Mouse (Mus musculus) megakaryocyte, adult 5-6 weeks (primary cell): ENCODE results near the gene Actl6a. TPM values are rescaled to one million over a fixed set of nuclear protein-coding genes. Genes with fewer than 3 reads are reported as not detected.
"Not testable (repeated sequence)": the region's sequence is repeated elsewhere in the genome, so short reads cannot be mapped to it uniquely, and the experiment has no call there.

ENCODE experiments used
- ATAC-seq: 2 replicates; pipeline ENCODE4 v1.8.0; 2016; ENCODE audit warnings: mild to moderate bottlenecking, inconsistent platforms; ENCODE audit not compliant: poor library complexity, severe bottlenecking
- total RNA-seq, 2 experiments: library from RNA; stranded (forward) in 1 of 2; stranded (reverse) in 1 of 2; fragments of 153-499, 151-499 nt in 1 of 2; fragments of 221-1000, 200-1000 nt in 1 of 2; gene quantifications; 2 replicates each; pipeline versions ENCODE4 v1.2.3 to v1.2.4; 2015 to 2017

Gene Actl6a
- total RNA-seq, 2 experiments from 2014 or later: 45.4 to 92.8 TPM

DNA sequence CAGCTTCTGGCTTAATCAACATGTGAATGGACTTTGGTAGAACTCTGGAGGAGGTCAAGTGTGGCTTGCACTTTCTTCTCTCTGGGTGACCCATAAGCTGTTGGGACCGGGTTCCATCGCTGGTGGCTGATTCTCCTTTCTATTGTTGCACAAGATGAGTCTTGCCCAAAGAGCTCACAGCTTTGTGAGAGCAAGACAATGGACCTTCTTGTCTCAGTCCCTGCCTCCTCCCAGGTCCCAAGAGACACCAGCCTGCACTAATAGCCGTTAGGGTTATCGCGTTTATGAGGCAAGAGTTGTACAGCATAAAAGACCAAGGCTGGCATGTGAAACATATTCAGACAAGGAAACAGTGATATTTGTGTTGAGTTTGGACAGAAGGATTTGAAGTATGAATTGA lies 11.9 kb upstream of the Actl6a start:
- no peak for ATAC-seq

- ATAC-seq: no peak
Measured at GRCm38 (mm10) chr3:32694737-32695582, 11.1 kb upstream of the Actl6a start.

DNA sequence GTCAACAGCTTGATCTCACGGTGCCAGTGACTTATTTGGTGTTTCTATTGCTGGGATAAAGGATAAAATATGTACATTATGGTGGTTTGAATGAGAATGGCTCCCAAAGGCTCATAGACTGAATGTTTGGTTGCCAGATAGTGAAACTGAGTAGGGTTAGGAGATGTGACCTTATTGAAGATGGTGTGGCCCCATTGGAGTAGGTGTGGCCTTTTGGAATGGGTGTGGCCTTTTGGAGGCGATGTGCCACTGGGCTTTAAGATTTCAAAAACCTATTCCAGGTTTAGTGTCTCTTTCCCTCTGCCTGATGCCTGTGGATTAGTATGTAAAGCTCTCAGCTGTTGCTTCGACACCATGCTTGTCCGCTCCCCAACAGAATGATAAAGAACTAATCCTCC lies 10.5 kb upstream of the Actl6a start:
- ATAC-seq: no peak

GRCm38 (mm10) chr3:32698228-32698863 lies 7.8 kb upstream of the Actl6a start:
- peak; percentile 91 for ATAC-seq

GRCm38 (mm10) chr3:32704021-32704420 lies 2.1 kb upstream of the Actl6a start:
- not testable (repeated sequence) for ATAC-seq

DNA sequence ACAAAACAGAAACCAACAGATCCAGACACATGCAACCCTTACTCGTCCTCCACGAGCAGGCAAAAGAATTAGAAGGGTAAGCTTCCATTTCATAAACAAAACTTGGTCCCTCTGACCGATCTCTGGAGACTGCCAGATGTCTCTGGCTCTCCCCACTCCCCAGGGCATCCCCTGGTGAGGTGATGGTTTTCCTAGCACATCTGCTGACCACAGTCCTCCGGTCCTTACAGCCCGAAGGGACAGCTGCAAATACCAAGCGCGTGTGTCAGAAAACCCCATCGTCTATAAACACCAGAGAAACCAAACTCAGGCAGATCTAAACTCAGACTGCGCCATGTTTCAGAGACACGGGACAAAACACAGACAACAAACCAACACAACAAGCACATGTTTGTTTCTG lies 1.5 kb upstream of the Actl6a start:
- ATAC-seq: not testable (repeated sequence)

GRCm38 (mm10) chr3:32708052-32708367 lies 1.9 kb downstream of the Actl6a start:
- ATAC-seq: no peak

DNA sequence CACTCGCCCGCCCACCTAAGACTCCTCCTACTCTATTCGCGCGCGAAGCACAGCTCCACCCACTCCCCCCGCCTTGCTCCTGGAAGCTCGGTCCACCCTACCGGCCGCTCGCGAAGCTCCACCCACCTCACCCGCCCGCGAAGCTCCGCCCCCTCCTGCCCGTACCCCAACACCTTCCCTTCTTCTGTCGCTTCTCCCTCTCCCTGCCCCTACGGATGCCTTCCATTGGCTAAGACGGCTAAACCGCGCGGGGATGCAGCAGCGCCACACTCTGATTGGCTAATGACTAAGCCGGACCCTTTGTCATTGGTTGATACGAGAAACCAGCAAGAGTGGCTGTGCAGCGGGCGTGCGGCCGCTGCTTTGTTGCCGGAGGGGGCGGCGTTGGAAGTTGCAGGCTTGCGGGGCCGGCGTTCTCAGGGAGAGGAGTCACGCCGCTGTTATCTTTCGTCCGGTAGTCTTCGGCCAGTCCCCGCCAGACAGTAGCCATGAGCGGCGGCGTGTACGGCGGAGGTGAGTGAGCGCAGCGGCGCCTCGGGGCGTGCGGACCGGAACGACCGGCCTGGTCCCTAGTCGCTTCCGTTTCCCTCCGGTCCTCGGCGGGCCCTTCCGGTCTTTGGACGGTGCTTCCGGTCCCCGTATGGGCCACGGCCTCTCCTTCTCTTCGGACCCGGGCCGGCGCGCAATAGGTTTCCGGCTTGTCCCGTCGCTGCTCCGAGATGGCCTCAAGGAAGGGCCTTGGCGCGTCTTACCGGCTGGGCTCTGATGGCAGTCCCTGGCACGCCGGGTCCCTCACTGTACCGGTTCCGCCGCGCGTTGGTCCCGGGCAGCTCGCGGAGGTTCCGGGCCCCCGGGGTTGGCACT lies 2.5 kb downstream of the Actl6a start:
- peak; percentile 95 for ATAC-seq

DNA sequence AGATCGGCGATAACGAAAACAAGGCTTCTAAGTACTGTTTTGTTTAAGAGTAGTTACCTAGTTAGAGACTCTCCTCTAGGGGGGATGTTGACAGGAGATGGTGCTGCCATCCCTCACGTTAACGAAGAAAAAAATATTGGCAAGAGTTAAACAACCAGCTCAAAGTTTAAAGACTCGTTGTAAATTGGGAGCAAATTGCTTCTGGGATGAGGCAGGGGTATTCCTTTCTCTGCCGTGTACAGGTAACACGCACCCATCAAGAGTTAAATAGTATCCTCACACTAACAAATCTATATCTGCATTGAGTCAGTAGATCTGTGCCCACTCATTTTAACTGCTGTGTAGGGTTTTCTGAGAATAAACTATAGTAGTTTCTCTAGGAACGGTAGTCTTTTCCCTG lies 3.3 kb downstream of the Actl6a start:
- no peak for ATAC-seq

GRCm38 (mm10) chr3:32713711-32714110 lies 7.6 kb downstream of the Actl6a start:
- no peak for ATAC-seq

GRCm38 (mm10) chr3:32717403-32717802 lies 11.3 kb downstream of the Actl6a start:
- ATAC-seq: not testable (repeated sequence)

DNA sequence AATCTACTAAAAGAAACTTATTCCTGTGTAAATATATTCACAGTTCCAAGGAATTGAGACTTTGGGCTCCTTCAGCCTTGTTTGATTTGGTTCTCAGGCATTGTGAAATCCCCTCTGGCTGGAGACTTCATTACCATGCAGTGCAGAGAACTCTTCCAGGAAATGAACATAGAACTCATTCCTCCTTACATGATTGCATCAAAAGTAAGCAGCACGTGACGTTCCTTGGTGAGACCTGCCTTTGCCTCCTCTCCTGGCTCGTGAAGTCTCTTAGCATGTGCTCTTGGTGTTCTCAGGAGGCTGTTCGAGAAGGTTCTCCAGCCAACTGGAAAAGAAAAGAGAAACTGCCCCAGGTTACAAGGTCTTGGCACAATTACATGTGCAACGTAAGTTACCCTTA lies 12.2 kb downstream of the Actl6a start:
- no peak for ATAC-seq

GRCm38 (mm10) chr3:32724191-32724590 lies 18.1 kb downstream of the Actl6a start:
- no peak for ATAC-seq

GRCm38 (mm10) chr3:32725951-32726350 lies 19.9 kb downstream of the Actl6a start:
- ATAC-seq: no peak

DNA sequence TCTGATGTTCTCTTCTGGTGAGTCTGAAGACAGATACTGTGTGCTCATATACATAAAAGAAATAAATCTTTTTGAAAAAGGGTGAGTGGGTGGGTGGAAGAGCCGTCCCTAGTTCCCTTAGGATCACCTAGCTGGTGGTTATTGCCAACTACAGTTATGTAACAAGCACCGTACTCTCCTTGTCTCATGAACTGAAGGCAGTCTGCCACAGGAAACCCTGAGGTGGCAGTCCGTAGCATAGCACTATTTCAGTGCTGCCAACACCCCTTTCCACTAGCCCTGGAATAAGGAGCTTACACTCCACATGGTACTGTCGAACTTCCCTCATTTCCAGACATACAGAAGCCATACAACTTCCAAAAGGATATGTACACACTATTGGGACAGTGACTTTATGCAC lies 21.8 kb downstream of the Actl6a start:
- no peak for ATAC-seq

GRCm38 (mm10) chr3:32736244-32737171 lies 30.4 kb downstream of the Actl6a start, which contains the start of gene Ndufb5:
Ndufb5 (plus strand) TSS chr3:32736990.
- peak; percentile 96 for ATAC-seq

DNA sequence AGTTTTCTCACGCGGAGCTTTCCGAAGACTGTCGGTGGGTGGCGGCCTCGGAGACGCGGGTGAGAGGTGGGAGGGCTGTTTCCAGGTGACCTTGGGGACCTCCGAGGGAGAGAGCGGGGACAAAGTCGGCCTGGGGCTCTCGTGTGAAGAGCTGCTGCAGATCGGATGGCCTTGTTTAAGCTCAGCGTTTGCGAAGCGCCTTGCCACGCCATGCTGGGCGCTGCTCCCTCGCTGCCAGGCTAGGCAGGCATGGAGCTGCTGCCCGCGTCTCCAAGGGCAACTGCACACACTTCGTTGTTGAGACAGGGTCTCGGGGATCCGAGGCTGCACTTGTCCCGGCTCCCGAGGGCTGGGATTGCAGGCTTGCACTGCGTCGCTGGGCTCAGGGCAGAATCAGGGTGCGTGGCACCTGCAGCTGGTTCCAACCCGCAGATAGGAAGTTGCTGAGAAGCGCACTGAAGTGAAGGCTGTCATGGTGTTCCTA lies 31.1 kb downstream of the Actl6a start, which contains the start of gene Mrpl47:
Gene Mrpl47, minus strand, starts transcription at position 434 of the 484 bp plus-strand sequence.
- peak; percentile 6; the same call in 1 of the 2 replicates for ATAC-seq

GRCm38 (mm10) chr3:32738549-32738948 lies 32.5 kb downstream of the Actl6a start:
- ATAC-seq: no peak

GRCm38 (mm10) chr3:32742276-32742780 lies 36.2 kb downstream of the Actl6a start:
- no peak for ATAC-seq

DNA sequence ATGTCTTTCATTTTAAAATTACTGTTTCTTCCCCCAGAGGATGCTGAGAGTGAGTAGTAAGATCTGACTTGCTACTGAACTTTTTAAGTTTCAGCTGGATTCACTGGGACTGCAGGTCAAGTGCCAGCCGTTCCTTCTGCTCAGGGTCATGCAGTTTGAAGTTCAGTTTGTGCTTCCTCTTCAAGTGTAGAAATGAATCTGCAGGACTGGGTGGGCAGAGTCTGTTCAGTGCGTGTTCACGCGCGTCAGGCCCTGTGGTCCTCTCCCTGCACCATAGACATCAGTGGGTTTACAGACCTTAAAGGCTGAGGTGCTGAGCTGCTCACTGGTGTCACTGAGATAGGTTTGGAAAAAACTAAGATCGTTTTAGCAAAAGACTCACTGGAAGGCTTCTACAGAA lies 38.9 kb downstream of the Actl6a start:
- ATAC-seq: no peak
